Mouse (Mus musculus) adrenal gland, postnatal 25 days (tissue): ENCODE measurements around the gene Tmcc1. TPM values are rescaled to one million over a fixed set of nuclear protein-coding genes. Genes with fewer than 3 reads are reported as not detected.
A peak's percentile ranks its signal among the peaks of the same experiment; 100 is the strongest.

Experiments used
- DNase-seq: peaks from one replicate; pipeline ENCODE4 v3.0.0; 2021; ENCODE audit warnings: mixed read lengths
- total RNA-seq: library from RNA; stranded (reverse); gene quantifications from 2 replicates; pipeline ENCODE4 v1.2.3, GENCODE M21; 2021

Gene Tmcc1
- total RNA-seq, 1 experiment from 2014 or later, result 23.9 TPM

DNA sequence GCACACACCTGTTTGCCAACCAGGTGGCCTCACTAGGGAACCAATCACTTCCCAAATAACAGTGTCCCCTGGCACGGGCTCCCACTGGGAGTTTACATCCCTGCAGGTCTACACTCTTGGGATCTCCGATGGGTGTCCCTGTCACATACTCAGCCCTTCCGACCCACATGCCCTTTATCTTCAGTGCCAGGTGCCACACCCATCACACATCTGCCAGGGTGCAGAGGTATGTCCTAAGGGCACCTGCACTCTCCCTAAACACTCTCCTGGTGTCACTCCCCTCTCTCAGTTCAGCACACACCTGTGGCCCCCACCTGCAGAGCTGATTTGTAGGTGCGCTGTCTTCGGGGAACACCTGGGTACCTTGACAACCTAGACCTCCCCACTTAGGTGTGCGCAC is 200.3 kb downstream of the Tmcc1 start:
- DNase-seq, result no peak

- no peak for DNase-seq
Measured at GRCm38 (mm10) chr6:115991881-115992620, 201.2 kb downstream of the Tmcc1 start.

DNA sequence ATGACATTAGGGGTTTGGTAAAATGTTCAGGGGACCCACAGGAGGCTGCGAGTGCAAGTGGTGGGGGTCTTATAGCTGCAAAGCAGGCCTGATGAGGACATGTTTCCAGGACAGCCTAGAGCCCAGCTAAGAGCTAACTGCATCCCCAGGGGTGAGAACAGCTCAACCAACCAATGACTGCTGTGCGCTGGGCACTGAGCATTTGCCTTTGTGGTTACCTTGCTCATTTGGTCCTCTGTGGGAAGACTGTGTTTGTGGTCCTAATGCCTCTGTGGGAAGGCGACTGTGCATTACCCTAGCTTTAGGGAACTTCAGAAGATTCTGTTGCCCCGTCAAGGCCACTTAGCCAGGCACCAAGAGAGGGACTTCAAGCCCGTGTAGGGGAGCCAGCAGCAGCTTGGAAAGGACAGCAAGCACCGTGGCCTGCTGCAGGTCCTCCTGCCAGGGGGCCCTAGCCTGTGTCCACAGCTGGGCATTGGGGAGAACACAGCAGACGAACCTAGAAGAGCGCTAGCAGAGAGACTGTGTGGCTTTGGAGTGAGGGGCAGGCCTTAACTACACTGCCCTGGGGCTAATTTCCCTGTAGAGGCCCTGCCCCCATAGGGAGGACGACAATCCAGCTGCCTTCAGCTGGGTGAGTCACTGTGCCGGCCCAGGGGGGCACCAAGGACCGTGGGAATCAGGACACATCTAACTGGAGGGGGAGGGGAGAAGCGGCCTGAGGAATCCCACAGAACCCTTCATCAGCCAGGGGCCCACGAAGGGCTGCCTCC is 202.0 kb downstream of the Tmcc1 start:
- DNase-seq, result peak; percentile 75

GRCm38 (mm10) chr6:115990479-115990878 is 202.8 kb downstream of the Tmcc1 start:
- no peak for DNase-seq

DNA sequence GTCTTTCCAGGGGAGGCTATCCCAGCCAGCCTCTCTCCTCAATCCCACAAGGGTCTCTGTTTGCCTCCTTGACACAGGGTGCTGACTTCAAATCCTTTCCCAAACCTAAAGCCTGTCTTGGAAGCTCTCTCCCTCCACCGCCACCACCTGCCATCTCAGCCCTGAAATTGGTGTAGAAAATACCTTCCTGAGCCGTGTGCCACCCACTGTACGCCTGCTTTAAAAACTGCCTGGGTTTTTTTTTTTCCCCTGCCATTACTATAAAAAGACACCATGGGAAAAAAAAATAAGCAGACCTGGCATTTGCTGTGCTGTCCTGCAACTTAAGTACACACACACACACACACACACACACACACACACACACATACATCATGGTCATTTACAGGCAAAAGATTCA is 203.2 kb downstream of the Tmcc1 start:
- DNase-seq, result no peak

GRCm38 (mm10) chr6:115989607-115990006 is 203.7 kb downstream of the Tmcc1 start:
- no peak for DNase-seq

DNA sequence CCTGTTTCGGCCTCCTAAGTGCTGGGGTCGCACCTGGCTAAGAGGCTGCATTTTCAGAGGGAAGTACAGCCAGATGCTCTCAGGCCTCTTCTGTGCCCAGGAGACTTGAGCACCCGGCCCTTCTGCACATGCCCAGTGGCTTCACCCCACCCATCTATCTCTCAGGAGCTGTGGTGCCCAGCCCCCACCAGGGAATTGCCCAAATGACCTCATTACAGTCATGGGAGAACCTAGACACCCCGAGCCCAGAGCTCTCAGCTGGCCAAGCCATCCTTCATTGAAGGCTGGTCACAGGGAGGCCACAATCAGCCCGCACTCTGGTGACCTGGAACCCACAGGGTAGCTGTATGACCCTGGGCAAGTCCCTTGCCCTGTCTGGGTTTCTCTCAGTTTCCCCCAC is 204.3 kb downstream of the Tmcc1 start:
- DNase-seq, result no peak

DNA sequence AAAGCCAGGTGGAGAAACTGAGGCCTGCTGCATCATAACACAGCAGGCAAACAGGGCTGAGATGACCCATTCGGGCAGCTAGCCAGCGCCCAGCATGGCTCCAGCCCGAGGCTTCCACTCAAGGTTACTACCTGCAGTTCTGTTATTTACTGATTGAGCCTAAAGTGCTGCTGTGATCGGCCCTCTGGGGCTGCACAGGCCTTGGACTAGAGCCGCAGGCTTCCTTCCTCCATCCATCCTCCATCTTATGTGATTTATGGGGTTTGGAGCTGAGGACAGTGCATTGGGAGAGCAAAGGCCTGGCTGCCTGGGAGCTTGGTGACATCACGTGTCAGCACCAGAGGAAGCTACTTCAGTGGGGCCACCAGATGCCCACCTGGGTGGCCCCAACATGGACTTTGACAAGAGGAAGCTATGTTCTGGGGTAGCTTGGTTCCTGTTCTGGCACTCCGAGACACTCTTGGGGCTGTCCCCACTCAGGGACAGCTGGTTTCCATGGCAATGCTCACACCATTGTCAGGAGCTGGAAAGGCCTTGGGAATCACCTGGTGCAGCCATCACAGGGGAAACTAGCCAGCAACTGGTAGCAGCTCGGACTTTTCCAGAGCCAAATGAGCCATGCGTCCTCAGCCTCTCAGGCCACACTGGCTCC is 206.1 kb downstream of the Tmcc1 start:
- DNase-seq, result peak; percentile 71

GRCm38 (mm10) chr6:115986472-115987095 is 206.7 kb downstream of the Tmcc1 start:
- DNase-seq, result no peak

- DNase-seq, result peak; percentile 51
Measured at GRCm38 (mm10) chr6:115985622-115986021, 207.7 kb downstream of the Tmcc1 start.

- DNase-seq, result no peak
Measured at GRCm38 (mm10) chr6:115984580-115984979, 208.7 kb downstream of the Tmcc1 start.

DNA sequence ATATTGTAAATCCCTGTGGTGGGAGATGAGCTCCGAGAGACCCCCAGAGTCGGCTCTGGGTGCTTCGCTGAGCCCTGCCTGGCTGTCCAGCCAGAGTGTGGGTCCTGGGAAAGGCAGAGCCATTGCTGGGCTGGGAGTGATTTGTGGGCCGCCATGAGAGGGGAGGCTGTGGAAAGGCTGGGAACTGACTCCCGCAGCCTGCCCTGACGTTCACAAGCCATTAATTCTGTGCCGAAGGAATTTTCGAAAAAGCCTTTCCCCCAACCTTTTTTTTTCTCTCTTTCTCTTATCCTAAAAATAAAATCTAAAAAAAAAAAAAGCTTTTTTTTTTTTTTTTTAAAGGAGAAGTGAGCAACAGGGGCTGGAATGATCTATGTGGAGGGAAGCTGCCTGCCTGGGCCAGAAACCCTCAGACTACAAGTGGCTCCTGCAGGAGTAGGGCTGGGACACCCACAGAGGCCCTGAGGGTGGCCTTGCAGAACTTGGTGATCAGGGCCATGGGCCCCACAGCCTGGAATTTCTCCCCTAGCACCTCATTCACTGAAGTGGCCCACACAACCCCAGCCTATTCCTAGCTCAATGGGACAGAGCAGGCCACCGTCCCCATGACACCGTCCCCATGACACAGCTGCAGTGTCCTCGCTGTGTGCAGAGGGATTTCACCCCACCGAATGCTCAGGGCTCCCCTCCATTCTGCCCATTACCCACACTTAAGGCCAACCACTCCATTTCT is 209.8 kb downstream of the Tmcc1 start:
- no peak for DNase-seq

- DNase-seq, result no peak
Measured at GRCm38 (mm10) chr6:115982889-115983288, 210.4 kb downstream of the Tmcc1 start.

- no peak for DNase-seq
Measured at GRCm38 (mm10) chr6:115978596-115978995, 214.7 kb downstream of the Tmcc1 start.

DNA sequence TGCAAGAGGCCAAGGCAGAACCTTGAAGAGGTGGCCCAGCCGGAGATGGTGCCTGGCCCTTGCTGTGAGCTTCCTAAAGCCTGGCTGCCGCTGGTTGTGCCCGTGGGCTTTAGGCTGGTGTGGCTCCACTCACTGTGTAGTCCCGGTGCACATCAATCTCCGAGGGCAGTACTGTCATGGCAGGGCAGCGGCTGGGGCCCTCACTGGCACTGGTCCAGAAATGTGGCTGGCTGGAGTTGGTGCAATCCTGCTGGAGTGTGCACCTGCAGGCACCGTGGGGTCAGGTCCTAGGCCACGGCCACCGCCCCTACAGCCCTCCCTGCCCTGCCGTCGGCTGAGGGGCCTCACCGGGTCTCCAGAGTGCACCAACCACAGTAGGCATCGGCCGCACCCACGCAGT is 215.5 kb downstream of the Tmcc1 start:
- peak; percentile 62 for DNase-seq

DNA sequence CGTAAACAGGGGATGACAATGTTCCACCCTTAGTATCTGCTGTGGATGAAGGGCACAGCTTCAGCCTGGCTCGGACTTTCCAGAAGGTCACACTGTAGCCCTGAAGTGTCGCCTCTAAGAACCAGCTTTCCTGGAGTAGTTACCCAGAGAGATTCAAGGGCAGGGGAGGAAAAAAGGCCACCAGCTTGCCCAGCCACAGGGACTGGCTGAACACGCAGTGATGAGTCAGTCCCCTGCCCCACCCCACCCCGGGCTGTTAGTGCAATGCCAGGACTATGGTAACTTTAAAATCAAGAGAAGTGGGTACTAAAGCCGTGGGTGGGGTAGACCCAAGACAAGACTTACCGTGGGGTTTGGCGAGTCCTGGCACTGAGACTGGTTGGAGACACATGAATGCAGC is 217.7 kb downstream of the Tmcc1 start:
- DNase-seq, result peak; percentile 64

GRCm38 (mm10) chr6:115973881-115974662 is 219.2 kb downstream of the Tmcc1 start:
- no peak for DNase-seq

DNA sequence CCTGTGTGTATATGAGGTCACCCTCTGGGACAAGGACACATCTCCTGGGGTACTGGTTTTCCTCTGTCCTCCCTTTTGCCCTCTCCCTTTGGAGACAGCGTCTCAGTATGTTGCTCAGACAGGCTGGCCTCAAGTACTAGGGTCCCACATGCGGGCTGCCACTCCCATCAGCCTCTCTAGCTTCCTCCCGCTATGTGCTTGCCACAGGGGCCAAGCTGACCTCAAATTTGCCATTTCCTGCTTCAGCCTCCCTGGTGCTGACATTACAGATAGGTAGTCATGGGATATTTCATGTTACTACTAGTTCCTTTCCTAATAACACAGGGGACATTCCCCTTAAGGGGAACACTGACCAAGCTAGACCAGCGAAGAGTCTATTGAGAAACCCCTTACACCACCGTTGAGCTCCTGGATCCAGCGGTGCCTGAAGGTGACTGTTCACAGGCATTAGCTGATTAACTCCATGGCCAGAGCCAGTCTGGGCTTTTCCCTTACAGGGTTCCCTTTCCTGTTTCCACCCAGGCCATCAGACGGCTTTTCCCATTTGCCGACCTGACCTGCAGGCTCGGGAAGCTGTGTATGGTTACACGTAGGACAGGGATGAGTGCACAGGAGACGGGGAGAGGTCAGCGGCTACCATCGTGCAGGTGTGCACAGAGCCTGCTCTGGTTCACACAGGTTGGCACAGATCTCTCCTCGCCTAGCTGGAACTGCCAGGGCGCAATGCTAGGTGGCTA is 220.0 kb downstream of the Tmcc1 start:
- no peak for DNase-seq

GRCm38 (mm10) chr6:115972083-115972764 is 221.1 kb downstream of the Tmcc1 start:
- no peak for DNase-seq
